Mouse (Mus musculus) stomach, embryonic 16.5 days (tissue): Measurements from ENCODE around the gene Mdm2. TPM values are rescaled to one million over a fixed set of nuclear protein-coding genes. Genes with fewer than 3 reads are reported as not detected.
"Not testable (repeated sequence)": the region's sequence is repeated elsewhere in the genome, so short reads cannot be mapped to it uniquely, and the experiment has no call there.

Experiments
- ATAC-seq: fragments of 200-750 bp; cut with Nextera tagmentation; 2 replicates; pipeline ENCODE4 v1.8.0; 2017; ENCODE audit warnings: moderate number of reproducible peaks, moderate TSS enrichment; ENCODE audit not compliant: insufficient read depth, low FRiP score
- H3K27ac ChIP-seq: fragments of 300-500 bp; sonication (generic); 2 replicates; pipeline ENCODE4 v1.5.1; 2014; ENCODE audit warnings: low read length
- H3K27me3 ChIP-seq: fragments of 300-500 bp; sonication (generic); 2 replicates; pipeline ENCODE4 v1.6.1; 2014; ENCODE audit warnings: low read length, control low read depth, mixed read lengths; ENCODE audit not compliant: control insufficient read depth, insufficient read depth
- H3K36me3 ChIP-seq: fragments of 300-500 bp; sonication (generic); 2 replicates; pipeline ENCODE4 v1.6.1; 2014; ENCODE audit warnings: low read length; ENCODE audit not compliant: control insufficient read depth, insufficient read depth
- H3K4me1 ChIP-seq: fragments of 300-500 bp; sonication (generic); 2 replicates; pipeline ENCODE4 v1.6.1; 2014; ENCODE audit warnings: low read length, control low read depth, mixed read lengths; ENCODE audit not compliant: control insufficient read depth, insufficient read depth
- H3K4me2 ChIP-seq: fragments of 300-500 bp; sonication (generic); 2 replicates; pipeline ENCODE4 v1.6.1; 2014; ENCODE audit warnings: low read depth, low read length, mixed read lengths
- H3K4me3 ChIP-seq: fragments of 300-500 bp; sonication (generic); replicated peaks from 2 replicates; pipeline ENCODE4 v1.5.1; 2014; ENCODE audit warnings: mild to moderate bottlenecking, low read length
- H3K9ac ChIP-seq: fragments of 300-500 bp; sonication (generic); 2 replicates; pipeline ENCODE4 v1.6.1; 2014; ENCODE audit warnings: low read length
- H3K9me3 ChIP-seq: fragments of 300-500 bp; sonication (generic); replicated peaks from 2 replicates; pipeline ENCODE4 v1.6.1; 2016; ENCODE audit warnings: low read length, control low read depth; ENCODE audit not compliant: control insufficient read depth
- WGBS: fragments of 180-500 bp; shearing (Covaris S2); extraction: QIAGEN DNeasy Blood & Tissue Kit; methylation state at CpG from one replicate; pipeline ENCODE4 v1.1.7; 2014; 5-methylcytosine and 5-hydroxymethylcytosine counted together
- polyA plus RNA-seq: library from polyadenylated mRNA; unstranded; fragments of >200 nt; fragmentation: Nextera tagmentation; extraction: Ambion mirVana; gene quantifications from 2 replicates; pipeline ENCODE4 v1.2.1, GENCODE M21; 2015

The Mdm2 gene
- polyA plus RNA-seq, 1 experiment from 2014 or later, result 39.9 TPM

DNA sequence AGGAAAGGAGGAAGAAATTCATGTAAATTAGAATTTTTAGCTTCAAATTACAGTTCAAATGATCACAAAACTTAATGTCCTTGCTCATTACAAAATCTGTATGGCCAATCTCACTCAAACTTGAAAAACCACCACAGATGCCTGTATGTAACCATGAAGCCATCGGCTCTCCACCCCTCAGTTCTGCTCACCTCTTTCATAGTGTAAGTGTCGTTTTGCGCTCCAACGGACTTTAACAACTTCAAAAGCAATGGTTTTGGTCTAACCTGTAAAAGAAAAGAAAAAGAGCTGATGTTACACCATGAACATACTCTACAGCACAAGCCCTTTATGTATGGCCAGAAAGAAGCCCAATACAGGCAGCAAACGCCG lies 5.6 kb downstream of the Mdm2 start:
- 96% methylated on average over 6 of the region's 6 CpGs for WGBS
- H3K4me3 ChIP-seq, result no peak overlapping the region
- ATAC-seq, result no peak
- peaks cover 26% of the 10 kb centered on the region for H3K36me3 ChIP-seq
- H3K4me2 ChIP-seq, result no peak overlapping the region
- H3K4me1 ChIP-seq, result peaks cover 14% of the 10 kb centered on the region
- H3K9me3 ChIP-seq, result no peaks in the 10 kb centered on the region
- no peak overlapping the region for H3K27ac ChIP-seq
- H3K27me3 ChIP-seq, result no peaks in the 10 kb centered on the region
- no peak overlapping the region for H3K9ac ChIP-seq

DNA sequence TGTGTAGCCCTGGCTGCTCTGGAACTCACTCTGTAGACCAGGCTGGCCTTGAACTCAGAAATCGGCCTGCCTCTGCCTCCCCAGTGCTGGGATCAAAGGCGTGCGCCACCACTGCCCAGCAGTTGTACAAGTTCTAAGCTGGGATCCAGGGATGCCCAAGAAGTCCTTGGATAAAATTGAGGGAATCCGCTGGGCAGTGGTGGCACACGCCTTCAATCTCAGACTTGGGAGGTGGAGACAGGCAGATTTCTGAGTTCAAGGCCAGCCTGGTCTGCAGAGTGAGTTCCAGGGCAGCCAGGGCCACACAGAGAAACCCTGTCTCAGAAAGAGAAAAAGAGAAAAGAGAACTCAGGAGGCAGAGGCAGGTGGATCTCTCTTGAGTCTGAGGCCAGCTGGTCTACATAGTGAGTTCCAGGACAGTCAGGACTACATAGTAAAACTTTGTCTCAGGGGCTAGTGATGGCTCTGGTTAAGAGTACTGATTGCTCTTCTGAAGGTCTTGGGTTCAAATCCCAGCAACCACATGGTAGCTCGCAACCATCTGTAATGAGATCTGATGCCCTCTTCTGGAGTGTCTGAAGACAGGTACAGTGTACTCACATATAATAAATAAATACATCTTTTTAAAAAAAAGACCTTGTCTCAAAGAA lies 6.1 kb downstream of the Mdm2 start:
- WGBS, result 97% methylated on average over 6 of the region's 6 CpGs
- Histone ChIP-seq H3K36me3 (peaks cover 31% of the 10 kb centered on the region), H3K4me1 (peaks cover 14% of the 10 kb centered on the region)
- not testable (repeated sequence) for H3K9me3 ChIP-seq, H3K27ac ChIP-seq, H3K4me2 ChIP-seq, ATAC-seq, H3K9ac ChIP-seq, H3K4me3 ChIP-seq, H3K27me3 ChIP-seq

DNA sequence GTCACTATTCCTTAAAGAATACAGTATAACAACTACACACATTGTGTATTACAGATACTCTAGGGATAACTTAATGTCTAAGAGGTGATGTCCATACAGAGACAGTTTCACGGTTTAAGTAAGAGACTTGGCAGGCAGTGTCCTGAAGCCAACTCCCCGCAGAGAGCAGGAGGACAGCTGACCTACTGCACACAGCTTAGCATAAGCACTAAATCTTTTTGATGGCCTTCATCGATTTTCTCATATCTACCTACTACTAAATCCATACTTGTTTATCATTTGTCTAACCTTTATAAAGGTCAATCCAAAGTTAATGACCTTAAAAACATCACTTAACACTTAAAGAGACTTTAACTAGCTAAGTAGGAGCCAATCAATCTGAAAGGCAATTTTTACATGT lies 7.1 kb downstream of the Mdm2 start:
- H3K27me3 ChIP-seq, result no peaks in the 10 kb centered on the region
- peaks cover 34% of the 10 kb centered on the region for H3K36me3 ChIP-seq
- H3K4me1 ChIP-seq, result peaks cover 7% of the 10 kb centered on the region; the same call in 1 of the 2 replicates
- ATAC-seq, result no peak
- H3K27ac ChIP-seq, result no peak overlapping the region
- WGBS, result 80% methylated on average over 3 of the region's 3 CpGs
- no peak overlapping the region for H3K4me2 ChIP-seq
- no peaks in the 10 kb centered on the region for H3K9me3 ChIP-seq
- no peak overlapping the region for H3K4me3 ChIP-seq
- H3K9ac ChIP-seq, result no peak overlapping the region

DNA sequence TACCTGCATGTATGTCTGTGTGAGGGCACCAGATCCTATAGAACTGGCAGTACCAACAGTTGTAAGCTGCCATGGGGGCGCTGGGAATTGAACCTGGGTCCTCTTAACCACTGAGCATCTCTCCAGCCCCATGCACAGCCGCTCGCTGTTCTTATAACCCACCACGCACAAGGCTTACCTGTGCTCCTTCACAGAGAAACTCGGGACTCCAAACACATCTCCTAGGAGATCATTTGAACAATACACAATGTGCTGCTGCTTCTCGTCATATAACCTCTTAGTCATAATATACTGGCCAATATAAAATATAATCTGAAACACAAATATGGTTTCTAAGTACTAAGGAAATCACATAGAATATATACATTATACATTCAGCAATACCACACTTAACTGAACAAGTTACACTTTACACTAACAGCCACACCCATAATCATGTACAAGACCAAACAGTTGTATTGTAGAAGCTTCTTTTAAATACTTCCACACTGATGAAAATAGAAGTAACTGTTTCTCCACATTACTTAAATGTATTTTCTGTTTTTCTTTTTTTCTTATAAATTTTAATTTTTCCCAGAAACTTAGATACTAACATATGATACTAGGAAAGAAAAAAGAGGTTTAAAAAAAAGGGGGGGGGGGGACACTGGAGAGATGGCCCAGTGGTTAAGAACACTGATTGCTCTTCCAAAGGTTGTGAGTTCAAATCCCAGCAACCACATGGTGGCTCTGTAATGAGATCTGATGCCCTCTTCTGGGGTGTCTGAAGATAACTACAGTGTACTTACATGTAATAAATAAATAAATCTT lies 8.3 kb downstream of the Mdm2 start:
- H3K27ac ChIP-seq, result no peak overlapping the region
- H3K4me1 ChIP-seq, result peaks cover 7% of the 10 kb centered on the region; the same call in 1 of the 2 replicates
- no peaks in the 10 kb centered on the region for H3K9me3 ChIP-seq
- no peak overlapping the region for H3K4me2 ChIP-seq
- no peaks in the 10 kb centered on the region for H3K27me3 ChIP-seq
- ATAC-seq, result no peak
- H3K36me3 ChIP-seq, result peaks cover 46% of the 10 kb centered on the region
- WGBS, result 93% methylated on average over 6 of the region's 6 CpGs
- H3K4me3 ChIP-seq, result no peak overlapping the region
- H3K9ac ChIP-seq, result no peak overlapping the region

DNA sequence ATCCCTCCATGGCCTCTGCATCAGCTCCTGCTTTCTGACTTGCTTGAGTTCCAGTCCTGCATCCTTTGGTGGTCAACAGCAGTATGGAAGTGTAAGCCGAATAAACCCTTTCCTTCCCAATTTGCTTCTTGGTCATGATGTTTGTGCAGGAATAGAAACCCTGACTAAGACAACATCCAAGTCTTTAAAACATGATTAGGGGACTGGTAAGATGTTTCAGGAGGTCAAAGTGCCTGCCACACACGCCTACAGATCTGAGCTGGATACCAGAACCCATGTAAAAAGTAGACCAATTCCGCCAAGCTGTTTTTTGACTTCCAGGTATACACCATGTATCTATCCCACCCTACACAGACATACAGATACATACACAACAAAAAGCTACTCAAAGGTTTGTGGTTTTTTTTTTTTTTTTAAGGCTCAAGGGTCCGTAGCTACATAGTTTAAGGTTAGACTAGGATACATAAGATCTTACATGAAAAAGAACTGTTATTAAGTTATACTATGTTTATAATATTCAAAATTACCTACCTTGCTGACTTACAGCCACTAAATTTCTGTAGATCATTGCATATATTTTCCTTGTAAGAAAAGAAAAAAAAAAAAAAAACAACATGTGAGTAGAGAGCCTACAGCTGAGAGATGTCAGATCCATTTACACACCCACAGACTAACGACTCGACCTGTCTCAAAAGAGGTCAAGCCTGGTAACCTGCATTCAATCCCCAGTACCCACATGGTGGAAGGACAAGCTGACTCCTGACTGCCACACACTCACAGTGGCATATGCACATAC lies 9.3 kb downstream of the Mdm2 start:
- Histone ChIP-seq H3K9ac (no peak overlapping the region), H3K27me3 (no peaks in the 10 kb centered on the region), H3K27ac (no peak overlapping the region), H3K4me1 (no peaks in the 10 kb centered on the region), H3K9me3 (no peaks in the 10 kb centered on the region), H3K36me3 (peaks cover 48% of the 10 kb centered on the region), H3K4me3 (no peak overlapping the region), H3K4me2 (no peak overlapping the region)
- 93% methylated on average over 6 of the region's 6 CpGs for WGBS
- no peak for ATAC-seq

DNA sequence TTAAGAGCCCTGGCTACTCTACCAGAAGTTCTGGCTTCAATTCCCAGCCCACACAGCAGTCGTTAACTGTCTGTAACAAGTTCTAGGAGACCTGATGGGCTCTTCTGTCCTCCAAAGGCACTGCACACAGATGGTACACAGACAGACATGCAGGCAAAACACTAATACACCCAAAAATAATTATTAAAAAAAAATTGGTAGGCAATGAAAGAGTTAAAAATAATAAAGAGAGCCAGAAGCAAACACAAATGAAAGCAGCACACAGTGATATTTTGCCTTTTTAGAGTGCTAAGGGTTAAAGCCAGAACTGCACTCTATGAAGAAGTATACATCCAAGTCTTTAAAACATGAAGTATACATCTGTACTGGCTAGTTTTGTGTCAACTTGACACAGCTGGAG lies 10.1 kb downstream of the Mdm2 start:
- no peak overlapping the region for H3K4me2 ChIP-seq
- WGBS, result 88% methylated on average over 1 of the region's 1 CpGs
- no peaks in the 10 kb centered on the region for H3K4me1 ChIP-seq
- H3K4me3 ChIP-seq, result no peak overlapping the region
- H3K36me3 ChIP-seq, result peaks cover 55% of the 10 kb centered on the region
- no peaks in the 10 kb centered on the region for H3K9me3 ChIP-seq
- no peak for ATAC-seq
- H3K9ac ChIP-seq, result no peak overlapping the region
- no peak overlapping the region for H3K27ac ChIP-seq
- no peaks in the 10 kb centered on the region for H3K27me3 ChIP-seq

DNA sequence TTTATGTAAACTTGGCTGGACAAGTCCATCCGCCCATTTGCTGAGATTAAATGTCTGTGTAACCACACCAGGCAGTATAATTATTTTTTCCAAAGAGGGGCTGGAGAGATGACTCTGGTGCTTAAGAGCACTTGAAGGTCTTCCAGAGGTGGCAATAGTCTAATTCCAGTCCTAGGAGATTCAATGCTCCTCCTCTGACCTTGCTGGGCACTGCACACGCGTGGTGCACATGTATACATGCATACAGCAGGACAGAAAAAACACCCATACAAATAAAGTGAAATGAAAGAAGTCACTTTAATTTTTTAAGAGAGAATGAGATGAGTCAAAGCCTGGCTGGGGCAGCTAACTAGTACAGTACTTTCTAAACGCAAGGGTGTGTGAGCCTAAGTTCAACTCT lies 10.6 kb downstream of the Mdm2 start:
- no peaks in the 10 kb centered on the region for H3K4me1 ChIP-seq
- peaks cover 59% of the 10 kb centered on the region for H3K36me3 ChIP-seq
- H3K9ac ChIP-seq, result no peak overlapping the region
- WGBS, result 95% methylated on average over 4 of the region's 4 CpGs
- no peak for ATAC-seq
- no peak overlapping the region for H3K4me3 ChIP-seq
- H3K27me3 ChIP-seq, result no peaks in the 10 kb centered on the region
- no peak overlapping the region for H3K4me2 ChIP-seq
- no peak overlapping the region for H3K27ac ChIP-seq
- H3K9me3 ChIP-seq, result no peaks in the 10 kb centered on the region

DNA sequence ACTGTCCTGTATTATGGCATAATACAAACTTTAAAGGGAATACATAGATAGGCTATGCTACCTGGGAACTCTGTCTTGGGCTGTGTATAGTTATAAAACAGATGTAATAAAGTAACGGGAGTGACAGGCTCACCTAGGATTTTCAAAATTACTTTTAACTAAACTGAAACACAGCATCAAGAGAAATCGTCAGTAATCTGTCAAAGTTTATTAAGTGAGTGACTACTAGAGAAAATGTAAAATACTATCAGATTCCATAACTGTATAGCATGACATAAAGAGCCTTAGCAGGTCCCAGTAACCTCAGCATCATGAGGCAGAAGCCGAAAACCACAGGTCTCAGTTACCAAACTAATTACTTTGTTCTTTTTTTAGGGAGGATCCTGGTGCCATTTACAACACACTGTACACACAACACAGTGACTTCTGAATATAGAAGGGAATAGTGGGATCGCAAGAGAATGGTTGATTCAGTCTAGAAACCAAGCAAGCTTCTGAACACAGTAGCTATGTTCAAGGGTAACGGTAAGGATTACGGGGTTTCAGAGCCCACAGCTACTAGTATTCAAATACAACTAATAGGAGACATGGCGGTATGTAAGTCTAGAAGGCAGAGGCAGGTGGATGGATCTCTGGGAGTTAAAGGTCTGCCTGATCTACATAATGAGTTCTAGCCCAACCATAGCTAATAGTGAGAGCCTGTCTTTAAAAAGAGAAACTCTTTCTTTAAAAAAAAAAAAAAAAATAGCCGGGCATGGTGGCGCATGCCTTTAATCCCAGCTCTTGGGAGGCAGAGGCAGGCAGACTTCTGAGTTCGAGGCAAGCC lies 12.0 kb downstream of the Mdm2 start:
- Histone ChIP-seq H3K4me2 (no peak overlapping the region), H3K4me3 (no peak overlapping the region), H3K9ac (no peak overlapping the region), H3K36me3 (peaks cover 61% of the 10 kb centered on the region), H3K4me1 (no peaks in the 10 kb centered on the region), H3K27me3 (no peaks in the 10 kb centered on the region), H3K27ac (no peak overlapping the region), H3K9me3 (no peaks in the 10 kb centered on the region)
- no peak for ATAC-seq
- WGBS, result 98% methylated on average over 10 of the region's 10 CpGs
